Mouse (Mus musculus) thymus, adult 2 months (tissue): Measurements from ENCODE around the gene Tmem144. TPM values are rescaled to one million over a fixed set of nuclear protein-coding genes. Genes with fewer than 3 reads are reported as not detected.

Experiments
- DNase-seq: peaks from one replicate; pipeline ENCODE4 v3.0.0; 2021
- H3K27ac ChIP-seq: fragments of 200-500 bp; 2 replicates; pipeline ENCODE4 v1.5.1; 2012; ENCODE audit warnings: low read length, control low read depth; ENCODE audit not compliant: control insufficient read depth, insufficient read depth
- H3K27me3 ChIP-seq: fragments of 200-500 bp; 2 replicates; pipeline ENCODE4 v1.6.1; 2012; ENCODE audit warnings: mild to moderate bottlenecking, low read length, moderate library complexity, mixed read lengths; ENCODE audit not compliant: control insufficient read depth, insufficient read depth
- H3K36me3 ChIP-seq: fragments of 200-500 bp; 2 replicates; pipeline ENCODE4 v1.6.1; 2012; ENCODE audit warnings: mild to moderate bottlenecking, low read length, moderate library complexity; ENCODE audit not compliant: control insufficient read depth, insufficient read depth
- H3K4me1 ChIP-seq: fragments of 200-500 bp; replicated peaks from 2 replicates; pipeline ENCODE4 v1.6.1; 2012; ENCODE audit warnings: low read length; ENCODE audit not compliant: control insufficient read depth, insufficient read depth
- H3K4me3 ChIP-seq: fragments of 200-500 bp; 2 replicates; pipeline ENCODE4 v1.5.1; 2012; ENCODE audit warnings: mild to moderate bottlenecking, low read length, control low read depth, moderate library complexity; ENCODE audit not compliant: control insufficient read depth, insufficient read depth
- CTCF ChIP-seq: fragments of 200-500 bp; IDR thresholded peaks from 2 replicates; pipeline ENCODE4 v1.5.1; 2012; ENCODE audit warnings: mild to moderate bottlenecking, control low read depth, low read length, moderate library complexity, borderline replicate concordance; ENCODE audit not compliant: control insufficient read depth, poor library complexity, insufficient read depth; ENCODE audit errors: extremely low read depth
- POLR2A ChIP-seq: fragments of 200-500 bp; IDR thresholded peaks from 2 replicates; pipeline ENCODE4 v1.6.1; 2012; ENCODE audit warnings: mild to moderate bottlenecking, low read length, control low read depth, moderate library complexity; ENCODE audit not compliant: control insufficient read depth, poor library complexity, insufficient read depth; ENCODE audit errors: extremely low read depth
- WGBS: fragments of 180-500 bp; shearing (Covaris S2); methylation state at CpG from one replicate; pipeline ENCODE4 v1.1.7; 2018; 5-methylcytosine and 5-hydroxymethylcytosine counted together
- polyA plus RNA-seq: library from polyadenylated mRNA; depleted of rRNA; stranded (reverse); fragments of >200 nt; gene quantifications from 2 replicates; pipeline ENCODE4 v1.2.3, GENCODE M21; 2012

The Tmem144 gene
- polyA plus RNA-seq, 1 experiment = 0.38 TPM

DNA sequence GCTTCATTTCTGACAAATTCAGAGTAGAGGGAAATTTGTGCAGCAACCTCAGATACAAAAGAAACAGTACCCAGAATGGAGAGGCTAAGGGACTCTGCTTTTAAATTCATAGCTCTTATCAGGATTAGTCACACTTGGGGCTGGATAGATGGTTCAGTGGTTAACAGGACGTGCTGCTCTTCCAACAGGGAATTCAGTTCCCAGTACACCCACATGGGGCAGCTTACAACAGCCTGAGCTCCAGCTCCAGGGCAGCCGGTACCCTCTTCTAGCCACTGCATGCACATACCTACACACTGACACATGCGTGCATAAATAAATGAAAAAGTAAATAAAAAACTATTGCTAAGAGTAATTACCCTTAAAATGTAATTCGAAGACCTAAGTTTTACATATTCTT lies 36.3 kb downstream of the Tmem144 start:
- no peak for TF ChIP-seq CTCF
- no peak for TF ChIP-seq POLR2A
- no peak overlapping the region for H3K4me3 ChIP-seq
- DNase-seq = no peak
- WGBS = 94% methylated on average over 4 of the region's 4 CpGs
- no peaks in the 10 kb centered on the region for H3K27me3 ChIP-seq
- H3K4me1 ChIP-seq = no peaks in the 10 kb centered on the region; the same call in 1 of the 2 replicates
- H3K36me3 ChIP-seq = no peaks in the 10 kb centered on the region
- H3K27ac ChIP-seq = no peak overlapping the region

GRCm38 (mm10) chr3:79813814-79814490 lies 38.6 kb downstream of the Tmem144 start:
- peak; percentile 76 for DNase-seq
- Histone ChIP-seq H3K36me3 (no peaks in the 10 kb centered on the region), H3K27me3 (no peaks in the 10 kb centered on the region), H3K4me3 (no peak overlapping the region), H3K27ac (no peak overlapping the region), H3K4me1 (no peaks in the 10 kb centered on the region; the same call in 1 of the 2 replicates)
- WGBS = 41% methylated on average over 19 of the region's 19 CpGs
- TF ChIP-seq CTCF (peak; percentile 82; the same call in 1 of the 2 replicates), POLR2A (no peak)

DNA sequence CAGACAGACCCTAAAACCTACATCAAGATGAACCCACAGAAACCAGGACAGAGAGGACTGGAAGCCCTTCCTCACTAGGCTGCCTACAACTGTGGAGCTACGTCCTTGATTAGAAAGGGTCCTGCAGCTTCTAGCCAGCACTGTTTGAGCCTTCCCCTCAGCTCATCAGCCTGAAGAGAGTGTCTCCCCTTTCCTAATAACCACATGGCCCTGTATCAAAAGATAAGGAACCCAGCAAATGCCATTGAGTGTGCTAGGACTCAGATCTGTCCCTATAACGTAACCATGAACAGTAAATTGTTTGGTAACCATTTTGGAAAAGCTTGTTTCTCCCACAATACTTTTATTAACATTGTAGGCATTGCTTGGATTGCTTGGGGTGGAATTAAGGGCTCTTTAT lies 40.5 kb downstream of the Tmem144 start:
- DNase-seq = no peak
- H3K4me1 ChIP-seq = no peaks in the 10 kb centered on the region
- no peak for TF ChIP-seq POLR2A
- no peak for TF ChIP-seq CTCF
- no peak overlapping the region for H3K4me3 ChIP-seq
- no peaks in the 10 kb centered on the region for H3K36me3 ChIP-seq
- H3K27me3 ChIP-seq = no peaks in the 10 kb centered on the region
- no peak overlapping the region for H3K27ac ChIP-seq
- 94% methylated on average over 2 of the region's 2 CpGs for WGBS

GRCm38 (mm10) chr3:79811632-79812031 lies 40.9 kb downstream of the Tmem144 start:
- H3K4me1 ChIP-seq = no peaks in the 10 kb centered on the region
- no peaks in the 10 kb centered on the region for H3K27me3 ChIP-seq
- DNase-seq = peak; percentile 35
- no peaks in the 10 kb centered on the region for H3K36me3 ChIP-seq
- 43% methylated on average over 3 of the region's 3 CpGs for WGBS
- H3K4me3 ChIP-seq = no peak overlapping the region
- no peak overlapping the region for H3K27ac ChIP-seq
- TF ChIP-seq POLR2A = no peak
- TF ChIP-seq CTCF = no peak

DNA sequence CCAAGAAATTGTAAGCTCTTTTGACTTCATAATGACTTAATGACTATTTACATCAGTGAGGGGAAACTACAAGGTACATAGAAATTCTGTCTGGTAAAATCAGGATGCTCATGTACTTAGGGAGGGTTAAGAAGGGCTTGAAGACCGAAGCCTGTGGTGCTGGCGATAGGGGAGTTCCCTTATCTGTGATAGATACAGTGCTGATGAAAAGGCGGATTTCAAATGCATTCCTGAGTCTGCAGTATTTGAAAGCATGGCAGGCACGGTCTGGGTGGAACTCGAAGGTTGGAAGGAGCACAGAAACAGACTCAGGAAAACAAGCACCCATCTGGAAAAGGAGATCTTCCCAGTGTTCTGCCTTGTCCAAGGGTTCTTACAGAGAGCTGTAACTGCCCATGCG lies 42.0 kb downstream of the Tmem144 start:
- Histone ChIP-seq H3K4me3 (no peak overlapping the region), H3K27me3 (no peaks in the 10 kb centered on the region), H3K27ac (no peak overlapping the region), H3K4me1 (no peaks in the 10 kb centered on the region), H3K36me3 (no peaks in the 10 kb centered on the region)
- TF ChIP-seq CTCF = no peak
- no peak for TF ChIP-seq POLR2A
- WGBS = 84% methylated on average over 6 of the region's 6 CpGs
- DNase-seq = no peak

DNA sequence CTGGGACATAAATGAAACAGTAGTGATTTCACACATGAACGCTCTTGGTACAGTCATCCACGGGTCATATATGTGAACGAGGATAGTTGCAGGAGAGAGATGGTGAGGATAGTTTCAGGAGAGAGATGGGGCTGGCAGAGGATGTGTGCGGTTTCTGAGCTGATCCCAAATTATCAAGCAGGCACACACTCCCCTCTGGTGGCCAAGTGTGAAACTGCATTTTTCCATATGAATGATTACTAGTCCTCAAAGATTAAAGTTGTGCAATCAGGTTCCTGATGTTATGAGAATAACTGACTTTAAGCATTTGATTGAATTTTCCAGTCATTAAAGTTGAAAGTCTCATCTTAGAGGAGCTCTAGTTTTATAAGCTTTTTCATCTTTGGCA lies 43.4 kb downstream of the Tmem144 start:
- no peaks in the 10 kb centered on the region for H3K27me3 ChIP-seq
- TF ChIP-seq CTCF (no peak), POLR2A (no peak)
- H3K4me3 ChIP-seq = no peak overlapping the region
- WGBS = 12% methylated on average over 4 of the region's 4 CpGs
- H3K27ac ChIP-seq = no peak overlapping the region
- no peaks in the 10 kb centered on the region for H3K4me1 ChIP-seq
- peak; percentile 47 for DNase-seq
- H3K36me3 ChIP-seq = no peaks in the 10 kb centered on the region
